Mouse (Mus musculus) embryonic fibroblast, embryonic 13.5 days (primary cell): Measurements from ENCODE around the gene Tcf3.

Experiments
- CTCF ChIP-seq: IDR thresholded peaks from 2 replicates; pipeline ENCODE4 v1.5.1; 2011; ENCODE audit warnings: mild to moderate bottlenecking, control low read depth, low read length, moderate library complexity, borderline replicate concordance; ENCODE audit not compliant: insufficient read depth
- POLR2A ChIP-seq: IDR thresholded peaks from 2 replicates; pipeline ENCODE4 v1.6.1; 2011; ENCODE audit warnings: low read depth, mild to moderate bottlenecking, control low read depth, low read length, moderate library complexity

DNA sequence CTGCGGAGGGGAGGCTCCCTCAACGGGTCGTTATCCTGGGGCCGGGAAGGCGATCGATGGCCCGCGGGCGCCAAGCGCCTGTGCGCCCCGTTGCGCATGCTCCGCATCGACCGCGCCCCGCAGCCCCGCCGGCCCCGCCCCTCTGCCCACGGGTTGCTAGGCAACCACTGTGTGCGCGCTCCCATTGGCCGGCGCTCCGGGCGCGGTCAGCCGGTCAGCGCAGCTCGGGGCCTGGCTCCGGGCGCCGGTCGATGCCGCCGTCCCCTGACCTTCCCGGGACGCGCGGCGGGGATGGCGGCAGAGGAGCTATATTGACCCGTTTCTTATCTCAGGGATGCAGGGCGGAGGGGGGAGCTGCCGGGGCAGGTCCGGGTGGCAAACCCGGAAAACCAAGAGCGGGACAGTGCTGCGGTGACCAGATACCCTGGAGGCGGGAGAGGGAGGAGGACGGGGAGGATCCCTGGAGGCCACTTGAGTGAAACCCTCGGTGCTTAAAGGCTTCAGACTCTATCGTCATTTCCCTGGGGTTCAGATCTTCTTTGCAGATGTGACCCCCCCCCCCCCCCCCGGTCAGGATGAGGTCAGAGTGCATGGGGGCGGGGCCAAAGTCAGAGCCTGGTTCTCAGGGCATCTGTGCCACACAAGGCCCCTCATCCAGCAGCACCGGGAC is 42.0 kb upstream of the Tcf3 start:
- TF ChIP-seq CTCF (no peak), POLR2A (peak; percentile 75)
